Mouse (Mus musculus) stomach, embryonic 14.5 days (tissue): ENCODE results near the gene Fam222a. TPM values are rescaled to one million over a fixed set of nuclear protein-coding genes. Genes with fewer than 3 reads are reported as not detected.

ENCODE experiments used
- ATAC-seq: fragments of 200-750 bp; cut with Nextera tagmentation; 2 replicates; pipeline ENCODE4 v1.8.0; 2017; ENCODE audit warnings: low read depth, moderate TSS enrichment; ENCODE audit not compliant: insufficient number of reproducible peaks, insufficient read depth, low FRiP score
- H3K27ac ChIP-seq: fragments of 300-500 bp; sonication (generic); 2 replicates; pipeline ENCODE4 v1.5.1; 2014; ENCODE audit warnings: mild to moderate bottlenecking, low read length, moderate library complexity, mixed read lengths
- H3K27me3 ChIP-seq: fragments of 300-500 bp; sonication (generic); 2 replicates; pipeline ENCODE4 v1.6.1; 2014; ENCODE audit warnings: low read length, control low read depth, mixed read lengths; ENCODE audit not compliant: control insufficient read depth, insufficient read depth
- H3K36me3 ChIP-seq: fragments of 300-500 bp; sonication (generic); 2 replicates; pipeline ENCODE4 v1.6.1; 2014; ENCODE audit warnings: mild to moderate bottlenecking, control low read depth, low read length, moderate library complexity, mixed read lengths; ENCODE audit not compliant: control insufficient read depth, insufficient read depth
- H3K4me1 ChIP-seq: fragments of 300-500 bp; sonication (generic); 2 replicates; pipeline ENCODE4 v1.6.1; 2014; ENCODE audit warnings: low read length, control low read depth, mixed read lengths; ENCODE audit not compliant: control insufficient read depth, insufficient read depth
- H3K4me2 ChIP-seq: fragments of 300-500 bp; sonication (generic); replicated peaks from 2 replicates; pipeline ENCODE4 v1.6.1; 2014; ENCODE audit warnings: low read depth, low read length, control low read depth
- H3K4me3 ChIP-seq: fragments of 300-500 bp; sonication (generic); 2 replicates; pipeline ENCODE4 v1.5.1; 2014; ENCODE audit warnings: low read depth, low read length, control low read depth
- H3K9ac ChIP-seq: fragments of 300-500 bp; sonication (generic); replicated peaks from 2 replicates; pipeline ENCODE4 v1.6.1; 2014; ENCODE audit warnings: low read depth, mild to moderate bottlenecking, control low read depth, low read length, moderate library complexity, mixed read lengths
- H3K9me3 ChIP-seq: fragments of 300-500 bp; sonication (generic); 2 replicates; pipeline ENCODE4 v1.6.1; 2016; ENCODE audit warnings: low read depth, low read length, control low read depth; ENCODE audit not compliant: control insufficient read depth
- WGBS: fragments of 180-500 bp; shearing (Covaris S2); extraction: QIAGEN DNeasy Blood & Tissue Kit; methylation state at CpG from one replicate; pipeline ENCODE4 v1.1.7; 2014; 5-methylcytosine and 5-hydroxymethylcytosine counted together
- polyA plus RNA-seq: library from polyadenylated mRNA; unstranded; fragments of >200 nt; fragmentation: Nextera tagmentation; extraction: Ambion mirVana; gene quantifications from 2 replicates; pipeline ENCODE4 v1.2.1, GENCODE M21; 2014

Fam222a gene
- polyA plus RNA-seq, 1 experiment from 2014 or later: 2.9 TPM

GRCm38 (mm10) chr5:114572997-114573396, 5.2 kb downstream of the Fam222a start:
- no peak for ATAC-seq
- Histone ChIP-seq H3K36me3 (no peaks in the 10 kb centered on the region), H3K9me3 (no peaks in the 10 kb centered on the region), H3K27me3 (no peaks in the 10 kb centered on the region), H3K27ac (no peak overlapping the region), H3K4me2 (no peak overlapping the region), H3K4me3 (no peak overlapping the region), H3K9ac (no peak overlapping the region), H3K4me1 (peaks cover 48% of the 10 kb centered on the region; the same call in 1 of the 2 replicates)
- 44% methylated on average over 2 of the region's 2 CpGs for WGBS

- Histone ChIP-seq H3K4me2 (no peak overlapping the region), H3K36me3 (no peaks in the 10 kb centered on the region), H3K27ac (no peak overlapping the region), H3K9me3 (no peaks in the 10 kb centered on the region), H3K27me3 (no peaks in the 10 kb centered on the region), H3K4me1 (peaks cover 38% of the 10 kb centered on the region; the same call in 1 of the 2 replicates), H3K4me3 (no peak overlapping the region), H3K9ac (no peak overlapping the region)
- 38% methylated on average over 12 of the region's 12 CpGs for WGBS
- ATAC-seq: no peak
Observed at GRCm38 (mm10) chr5:114573920-114574628, 6.3 kb downstream of the Fam222a start.

GRCm38 (mm10) chr5:114575010-114575409, 7.2 kb downstream of the Fam222a start:
- Histone ChIP-seq H3K9me3 (no peaks in the 10 kb centered on the region), H3K9ac (no peak overlapping the region), H3K36me3 (no peaks in the 10 kb centered on the region), H3K27me3 (no peaks in the 10 kb centered on the region), H3K4me1 (peaks cover 29% of the 10 kb centered on the region; the same call in 1 of the 2 replicates), H3K4me3 (no peak overlapping the region), H3K27ac (no peak overlapping the region), H3K4me2 (no peak overlapping the region)
- no peak for ATAC-seq
- 61% methylated on average over 11 of the region's 11 CpGs for WGBS

- no peak overlapping the region for H3K27ac ChIP-seq
- H3K36me3 ChIP-seq: no peaks in the 10 kb centered on the region
- H3K9me3 ChIP-seq: no peaks in the 10 kb centered on the region
- peaks cover 29% of the 10 kb centered on the region; the same call in 1 of the 2 replicates for H3K4me1 ChIP-seq
- H3K4me2 ChIP-seq: no peak overlapping the region
- no peak overlapping the region for H3K9ac ChIP-seq
- H3K27me3 ChIP-seq: no peaks in the 10 kb centered on the region
- 83% methylated on average over 7 of the region's 7 CpGs for WGBS
- no peak for ATAC-seq
- no peak overlapping the region for H3K4me3 ChIP-seq
Observed at GRCm38 (mm10) chr5:114575530-114575929, 7.7 kb downstream of the Fam222a start.

- no peaks in the 10 kb centered on the region for H3K9me3 ChIP-seq
- ATAC-seq: no peak
- H3K36me3 ChIP-seq: no peaks in the 10 kb centered on the region
- no peak overlapping the region for H3K4me3 ChIP-seq
- 84% methylated on average over 16 of the region's 16 CpGs for WGBS
- H3K4me1 ChIP-seq: peaks cover 24% of the 10 kb centered on the region; the same call in 1 of the 2 replicates
- no peak overlapping the region for H3K4me2 ChIP-seq
- no peak overlapping the region for H3K9ac ChIP-seq
- no peaks in the 10 kb centered on the region for H3K27me3 ChIP-seq
- no peak overlapping the region for H3K27ac ChIP-seq
Observed at GRCm38 (mm10) chr5:114575986-114576605, 8.3 kb downstream of the Fam222a start.

- Histone ChIP-seq H3K27me3 (no peaks in the 10 kb centered on the region), H3K27ac (no peak overlapping the region), H3K9ac (no peak overlapping the region), H3K4me3 (no peak overlapping the region), H3K4me1 (peaks cover 15% of the 10 kb centered on the region; the same call in 1 of the 2 replicates), H3K36me3 (no peaks in the 10 kb centered on the region), H3K4me2 (no peak overlapping the region), H3K9me3 (no peaks in the 10 kb centered on the region)
- no peak for ATAC-seq
- 41% methylated on average over 20 of the region's 20 CpGs for WGBS
Observed at GRCm38 (mm10) chr5:114578361-114578760, 10.5 kb downstream of the Fam222a start.

- 77% methylated on average over 8 of the region's 8 CpGs for WGBS
- Histone ChIP-seq H3K9ac (no peak overlapping the region), H3K27ac (no peak overlapping the region), H3K4me3 (no peak overlapping the region), H3K4me2 (no peak overlapping the region), H3K4me1 (peaks cover 12% of the 10 kb centered on the region), H3K27me3 (no peaks in the 10 kb centered on the region), H3K36me3 (no peaks in the 10 kb centered on the region), H3K9me3 (no peaks in the 10 kb centered on the region)
- no peak for ATAC-seq
Observed at GRCm38 (mm10) chr5:114579714-114580357, 12.0 kb downstream of the Fam222a start.

- H3K4me3 ChIP-seq: no peak overlapping the region
- no peak overlapping the region for H3K9ac ChIP-seq
- no peaks in the 10 kb centered on the region for H3K9me3 ChIP-seq
- no peaks in the 10 kb centered on the region for H3K27me3 ChIP-seq
- 83% methylated on average over 12 of the region's 12 CpGs for WGBS
- no peak overlapping the region for H3K27ac ChIP-seq
- no peak for ATAC-seq
- H3K36me3 ChIP-seq: no peaks in the 10 kb centered on the region
- H3K4me1 ChIP-seq: peaks cover 27% of the 10 kb centered on the region
- no peak overlapping the region for H3K4me2 ChIP-seq
Observed at GRCm38 (mm10) chr5:114581486-114581885, 13.7 kb downstream of the Fam222a start.
